Mouse (Mus musculus): ENCODE results near the gene Ubap2l.

GRCm38 (mm10) chr3:89959435-89959834 lies 93.0 kb downstream of the Ubap2l start:
- TF ChIP-seq FLI1 (IDR thresholded peaks at IDR 0.05; ENCODE audit: low read length) (no peak), GATA1 (IDR thresholded peaks at IDR 0.05; ENCODE audit: borderline replicate concordance, low read length) (no peak)
